Mouse (Mus musculus): Measurements from ENCODE around the gene Colgalt1. TPM values are rescaled to one million over a fixed set of nuclear protein-coding genes. Genes with fewer than 3 reads are reported as not detected.
A peak's percentile ranks its signal among the peaks of the same experiment; 100 is the strongest.

Colgalt1 gene
- polyA plus RNA-seq, 1 experiment from 2014 or later, result 45.4 TPM

- no peak overlapping the region for H3K27ac ChIP-seq (ENCODE audit: low read depth, low read length)
- H3K4me3 ChIP-seq (ENCODE audit: low read depth, low read length), result peak overlapping the region; percentile 67
- H3K9ac ChIP-seq (ENCODE audit: low read depth, low read length), result 0 out of 2 replicates have a peak overlapping the region, but pooled peaks have one; percentile 25
- no peaks in the 10 kb centered on the region for H3K36me3 ChIP-seq (ENCODE audit: control insufficient read depth, insufficient read depth, low read length)
- DNase-seq (ENCODE audit: low spot score) (peak; percentile 78), ATAC-seq (replicated peaks; ENCODE audit: low FRiP score) (peak; percentile 77)
- H3K9me3 ChIP-seq (ENCODE audit: control insufficient read depth, low read length), result no peaks in the 10 kb centered on the region
- H3K4me1 ChIP-seq (replicated peaks; ENCODE audit: control insufficient read depth, insufficient read depth, low read length), result peaks cover 8% of the 10 kb centered on the region
- peak overlapping the region; percentile 94 for H3K4me2 ChIP-seq
- peaks cover 7% of the 10 kb centered on the region for H3K27me3 ChIP-seq (replicated peaks; ENCODE audit: control insufficient read depth, insufficient read depth, low read length)
- 1% methylated on average over 51 of the region's 51 CpGs for WGBS
Observed at GRCm38 (mm10) chr8:71569366-71570290, 41.2 kb upstream of the Colgalt1 start.

- Histone ChIP-seq H3K36me3 (ENCODE audit: control insufficient read depth, insufficient read depth, low read length) (no peaks in the 10 kb centered on the region), H3K9ac (ENCODE audit: low read depth, low read length) (peak overlapping the region; percentile 59), H3K9me3 (ENCODE audit: control insufficient read depth, low read length) (no peaks in the 10 kb centered on the region), H3K4me1 (replicated peaks; ENCODE audit: control insufficient read depth, insufficient read depth, low read length) (peaks cover 8% of the 10 kb centered on the region), H3K4me3 (ENCODE audit: low read depth, low read length) (peak overlapping the region; percentile 67), H3K27me3 (replicated peaks; ENCODE audit: control insufficient read depth, insufficient read depth, low read length) (peaks cover 7% of the 10 kb centered on the region), H3K27ac (ENCODE audit: low read depth, low read length) (no peak overlapping the region), H3K4me2 (peak overlapping the region; percentile 94)
- under 1% methylated on average over 41 of the region's 41 CpGs for WGBS
- DNase-seq (ENCODE audit: low spot score) (peak; percentile 88), ATAC-seq (replicated peaks; ENCODE audit: low FRiP score) (peak; percentile 81)
Observed at GRCm38 (mm10) chr8:71570291-71570954, 40.4 kb upstream of the Colgalt1 start.

- no peaks in the 10 kb centered on the region for H3K9me3 ChIP-seq (ENCODE audit: control insufficient read depth, low read length)
- DNase-seq (ENCODE audit: low spot score) (no peak), ATAC-seq (replicated peaks; ENCODE audit: low FRiP score) (no peak)
Observed at GRCm38 (mm10) chr8:71572077-71572476, 38.7 kb upstream of the Colgalt1 start.

DNA sequence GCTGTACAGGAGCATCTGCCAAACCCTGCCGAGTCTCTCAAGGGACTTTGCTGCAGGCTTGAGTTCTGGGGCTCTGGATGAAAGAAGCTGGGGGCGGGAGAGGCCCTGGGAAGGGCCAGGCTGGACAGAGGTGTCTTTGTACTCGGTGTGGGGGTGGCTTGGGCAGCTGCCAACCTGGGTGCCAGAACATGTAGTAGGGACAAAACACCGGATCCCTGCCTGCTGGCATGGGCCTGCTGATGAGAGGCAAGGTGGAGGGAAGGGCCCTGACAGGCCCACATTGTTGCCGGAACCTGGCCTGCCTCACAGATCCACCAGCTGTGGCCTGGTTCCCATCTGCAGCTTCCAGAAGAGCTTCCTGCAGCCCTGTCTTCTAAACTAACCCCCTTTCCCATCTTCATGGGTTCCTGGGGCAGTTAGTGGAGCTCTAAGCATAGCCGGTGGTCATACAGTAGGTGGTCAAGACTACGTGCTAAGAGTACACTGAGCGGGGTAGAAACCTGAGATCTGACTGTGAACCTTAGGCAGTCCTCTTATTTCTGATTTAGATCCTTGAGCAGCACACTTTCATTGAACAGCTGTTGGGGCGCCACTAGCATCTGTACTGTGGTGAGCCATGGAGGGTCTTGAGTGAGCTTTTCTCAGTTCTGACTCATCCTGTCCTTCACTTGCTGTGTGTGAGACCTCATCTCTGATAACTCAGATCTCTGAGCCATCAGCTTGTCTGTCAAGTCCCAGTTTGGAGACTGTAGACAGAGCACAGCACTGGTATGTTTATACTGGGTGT lies 37.8 kb upstream of the Colgalt1 start:
- peaks cover 8% of the 10 kb centered on the region for H3K4me1 ChIP-seq (replicated peaks; ENCODE audit: control insufficient read depth, insufficient read depth, low read length)
- H3K4me2 ChIP-seq, result no peak overlapping the region
- H3K9ac ChIP-seq (ENCODE audit: low read depth, low read length), result no peak overlapping the region
- H3K27me3 ChIP-seq (replicated peaks; ENCODE audit: control insufficient read depth, insufficient read depth, low read length), result peaks cover 7% of the 10 kb centered on the region
- no peaks in the 10 kb centered on the region for H3K36me3 ChIP-seq (ENCODE audit: control insufficient read depth, insufficient read depth, low read length)
- no peak overlapping the region for H3K27ac ChIP-seq (ENCODE audit: low read depth, low read length)
- no peak overlapping the region for H3K4me3 ChIP-seq (ENCODE audit: low read depth, low read length)
- DNase-seq (ENCODE audit: low spot score) (no peak), ATAC-seq (replicated peaks; ENCODE audit: low FRiP score) (no peak)
- WGBS, result 81% methylated on average over 9 of the region's 9 CpGs
- no peaks in the 10 kb centered on the region for H3K9me3 ChIP-seq (ENCODE audit: control insufficient read depth, low read length)

More at GRCm38 (mm10) chr8:71572077-71572476, 38.7 kb upstream of the Colgalt1 start:
- Histone ChIP-seq H3K9ac (ENCODE audit: low read depth, low read length) (no peak overlapping the region), H3K4me1 (replicated peaks; ENCODE audit: control insufficient read depth, insufficient read depth, low read length) (peaks cover 8% of the 10 kb centered on the region), H3K4me3 (ENCODE audit: low read depth, low read length) (no peak overlapping the region), H3K27ac (ENCODE audit: low read depth, low read length) (no peak overlapping the region), H3K36me3 (ENCODE audit: control insufficient read depth, insufficient read depth, low read length) (no peaks in the 10 kb centered on the region), H3K27me3 (replicated peaks; ENCODE audit: control insufficient read depth, insufficient read depth, low read length) (peaks cover 7% of the 10 kb centered on the region), H3K4me2 (no peak overlapping the region)
- WGBS, result 86% methylated on average over 2 of the region's 2 CpGs

- Histone ChIP-seq H3K36me3 (ENCODE audit: control insufficient read depth, insufficient read depth, low read length) (no peaks in the 10 kb centered on the region), H3K4me3 (ENCODE audit: low read depth, low read length) (no peak overlapping the region), H3K27ac (ENCODE audit: low read depth, low read length) (no peak overlapping the region), H3K9ac (ENCODE audit: low read depth, low read length) (no peak overlapping the region), H3K4me1 (replicated peaks; ENCODE audit: control insufficient read depth, insufficient read depth, low read length) (peaks cover 8% of the 10 kb centered on the region), H3K27me3 (replicated peaks; ENCODE audit: control insufficient read depth, insufficient read depth, low read length) (no peaks in the 10 kb centered on the region), H3K4me2 (no peak overlapping the region), H3K9me3 (ENCODE audit: control insufficient read depth, low read length) (no peaks in the 10 kb centered on the region)
- WGBS, result 64% methylated on average over 7 of the region's 7 CpGs
- ATAC-seq (replicated peaks; ENCODE audit: low FRiP score), result no peak
- DNase-seq (ENCODE audit: low spot score), result no peak
Observed at GRCm38 (mm10) chr8:71574426-71574825, 36.4 kb upstream of the Colgalt1 start.

- WGBS, result 72% methylated on average over 1 of the region's 1 CpGs
- no peak overlapping the region for H3K4me2 ChIP-seq
- no peak overlapping the region for H3K9ac ChIP-seq (ENCODE audit: low read depth, low read length)
- no peak overlapping the region for H3K4me3 ChIP-seq (ENCODE audit: low read depth, low read length)
- no peak overlapping the region for H3K27ac ChIP-seq (ENCODE audit: low read depth, low read length)
- H3K27me3 ChIP-seq (replicated peaks; ENCODE audit: control insufficient read depth, insufficient read depth, low read length), result no peaks in the 10 kb centered on the region
- no peaks in the 10 kb centered on the region for H3K36me3 ChIP-seq (ENCODE audit: control insufficient read depth, insufficient read depth, low read length)
- H3K4me1 ChIP-seq (replicated peaks; ENCODE audit: control insufficient read depth, insufficient read depth, low read length), result peaks cover 8% of the 10 kb centered on the region
- ATAC-seq (replicated peaks; ENCODE audit: low FRiP score) (no peak), DNase-seq (ENCODE audit: low spot score) (no peak)
- no peaks in the 10 kb centered on the region for H3K9me3 ChIP-seq (ENCODE audit: control insufficient read depth, low read length)
Observed at GRCm38 (mm10) chr8:71575020-71575419, 35.8 kb upstream of the Colgalt1 start.

DNA sequence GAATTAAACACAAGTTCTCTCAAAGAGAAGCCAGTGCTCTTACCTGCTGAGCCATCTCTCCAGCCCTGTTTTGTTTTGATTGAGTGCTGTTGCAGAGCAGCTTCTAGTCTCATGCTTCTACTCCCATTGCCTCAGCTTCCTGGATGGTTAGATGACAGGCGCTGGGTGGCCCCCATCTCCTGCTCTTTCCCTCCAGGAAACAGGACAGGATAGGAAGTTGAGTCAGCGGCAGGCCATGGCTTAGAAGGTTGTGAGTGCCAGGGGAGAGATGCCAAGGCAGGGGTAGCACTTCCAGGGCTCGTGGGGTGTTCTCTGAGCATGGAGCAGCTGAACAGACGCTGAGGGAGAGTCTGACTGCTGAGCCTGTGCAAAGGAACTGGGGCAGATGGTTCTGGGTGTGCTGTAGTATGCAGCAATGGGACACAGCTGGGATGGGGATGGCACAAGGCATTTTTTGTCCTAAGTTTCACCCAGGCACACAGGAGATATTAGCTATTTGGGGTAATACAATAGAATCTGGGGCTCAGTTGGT lies 32.9 kb upstream of the Colgalt1 start:
- Histone ChIP-seq H3K27me3 (replicated peaks; ENCODE audit: control insufficient read depth, insufficient read depth, low read length) (no peaks in the 10 kb centered on the region), H3K9me3 (ENCODE audit: control insufficient read depth, low read length) (no peaks in the 10 kb centered on the region), H3K9ac (ENCODE audit: low read depth, low read length) (no peak overlapping the region), H3K4me2 (no peak overlapping the region), H3K4me3 (ENCODE audit: low read depth, low read length) (no peak overlapping the region), H3K27ac (ENCODE audit: low read depth, low read length) (no peak overlapping the region), H3K4me1 (replicated peaks; ENCODE audit: control insufficient read depth, insufficient read depth, low read length) (no peaks in the 10 kb centered on the region), H3K36me3 (ENCODE audit: control insufficient read depth, insufficient read depth, low read length) (no peaks in the 10 kb centered on the region)
- ATAC-seq (replicated peaks; ENCODE audit: low FRiP score), result no peak
- 57% methylated on average over 4 of the region's 4 CpGs for WGBS
- DNase-seq (ENCODE audit: low spot score), result no peak

- Histone ChIP-seq H3K4me1 (replicated peaks; ENCODE audit: control insufficient read depth, insufficient read depth, low read length) (no peaks in the 10 kb centered on the region), H3K4me2 (no peak overlapping the region), H3K9me3 (ENCODE audit: control insufficient read depth, low read length) (no peaks in the 10 kb centered on the region), H3K4me3 (ENCODE audit: low read depth, low read length) (no peak overlapping the region), H3K9ac (ENCODE audit: low read depth, low read length) (no peak overlapping the region), H3K36me3 (ENCODE audit: control insufficient read depth, insufficient read depth, low read length) (no peaks in the 10 kb centered on the region), H3K27ac (ENCODE audit: low read depth, low read length) (no peak overlapping the region), H3K27me3 (replicated peaks; ENCODE audit: control insufficient read depth, insufficient read depth, low read length) (no peaks in the 10 kb centered on the region)
- WGBS, result 54% methylated on average over 1 of the region's 1 CpGs
- ATAC-seq (replicated peaks; ENCODE audit: low FRiP score) (no peak), DNase-seq (ENCODE audit: low spot score) (no peak)
Observed at GRCm38 (mm10) chr8:71579009-71579408, 31.8 kb upstream of the Colgalt1 start.

Measured in liver, embryonic 11.5 days (tissue).